Mouse (Mus musculus) kidney, embryonic 16.5 days (tissue): ENCODE measurements around the gene Snrpd3. TPM values are rescaled to one million over a fixed set of nuclear protein-coding genes. Genes with fewer than 3 reads are reported as not detected.

Experiments used
- ATAC-seq: fragments of 200-750 bp; cut with Nextera tagmentation; 2 replicates; pipeline ENCODE4 v1.8.0; 2017; ENCODE audit warnings: moderate TSS enrichment; ENCODE audit not compliant: low FRiP score, low TSS enrichment
- H3K27ac ChIP-seq: fragments of 300-500 bp; sonication (generic); 2 replicates; pipeline ENCODE4 v1.5.1; 2014; ENCODE audit warnings: low read length
- H3K27me3 ChIP-seq: fragments of 300-500 bp; sonication (generic); 2 replicates; pipeline ENCODE4 v1.6.1; 2014; ENCODE audit warnings: low read length, control low read depth, mixed read lengths; ENCODE audit not compliant: insufficient read depth
- H3K36me3 ChIP-seq: fragments of 300-500 bp; sonication (generic); 2 replicates; pipeline ENCODE4 v1.6.1; 2014; ENCODE audit warnings: low read length, control low read depth, mixed read lengths; ENCODE audit not compliant: insufficient read depth
- H3K4me1 ChIP-seq: fragments of 300-500 bp; sonication (generic); 2 replicates; pipeline ENCODE4 v1.6.1; 2014; ENCODE audit warnings: low read length, control low read depth, mixed read lengths; ENCODE audit not compliant: insufficient read depth
- H3K4me2 ChIP-seq: fragments of 300-500 bp; sonication (generic); replicated peaks from 2 replicates; pipeline ENCODE4 v1.6.1; 2014; ENCODE audit warnings: low read depth, low read length
- H3K4me3 ChIP-seq: fragments of 300-500 bp; sonication (generic); 2 replicates; pipeline ENCODE4 v1.5.1; 2014; ENCODE audit warnings: mild to moderate bottlenecking, low read length
- H3K9ac ChIP-seq: fragments of 300-500 bp; sonication (generic); replicated peaks from 2 replicates; pipeline ENCODE4 v1.6.1; 2014; ENCODE audit warnings: low read length
- H3K9me3 ChIP-seq: fragments of 300-500 bp; sonication (generic); 2 replicates; pipeline ENCODE4 v1.6.1; 2016; ENCODE audit warnings: low read length, control low read depth
- WGBS: fragments of 180-500 bp; shearing (Covaris S2); extraction: QIAGEN DNeasy Blood & Tissue Kit; methylation state at CpG from one replicate; pipeline ENCODE4 v1.1.7; 2014; 5-methylcytosine and 5-hydroxymethylcytosine counted together
- polyA plus RNA-seq: library from polyadenylated mRNA; unstranded; fragments of >200 nt; fragmentation: Nextera tagmentation; extraction: Ambion mirVana; gene quantifications from 2 replicates; pipeline ENCODE4 v1.2.1, GENCODE M21; 2015

Gene Snrpd3
- polyA plus RNA-seq, 1 experiment from 2014 or later: 156 TPM

GRCm38 (mm10) chr10:75511897-75512296, 5.5 kb upstream of the Snrpd3 start:
- peaks cover 50% of the 10 kb centered on the region for H3K36me3 ChIP-seq
- no peak for ATAC-seq

DNA sequence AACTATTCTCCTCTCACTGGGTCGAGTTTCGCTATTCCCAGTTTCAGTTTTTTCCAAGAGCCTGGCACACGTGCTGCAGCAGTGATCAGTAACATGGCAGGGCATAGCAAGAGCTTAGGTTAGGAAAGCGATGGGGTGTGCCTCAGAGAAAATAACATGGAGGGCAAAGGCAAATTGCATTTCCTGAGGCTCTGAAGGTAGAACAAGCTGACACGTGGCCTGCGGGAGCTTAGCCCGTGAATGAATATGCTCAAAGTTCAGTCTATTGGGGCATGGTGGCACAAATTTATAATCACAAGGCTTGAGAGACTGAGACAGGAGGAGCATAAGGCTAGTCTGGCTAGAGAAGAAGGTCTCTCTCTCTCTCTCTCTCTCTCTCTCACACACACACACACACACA, 4.6 kb upstream of the Snrpd3 start:
- 78% methylated on average over 7 of the region's 7 CpGs for WGBS

More at GRCm38 (mm10) chr10:75511897-75512296, 5.5 kb upstream of the Snrpd3 start:
- no peak overlapping the region for H3K4me3 ChIP-seq
- H3K27ac ChIP-seq: no peak overlapping the region
- H3K4me1 ChIP-seq: peaks cover 8% of the 10 kb centered on the region
- 95% methylated on average over 7 of the region's 7 CpGs for WGBS
- H3K27me3 ChIP-seq: no peaks in the 10 kb centered on the region
- no peaks in the 10 kb centered on the region for H3K9me3 ChIP-seq
- H3K4me2 ChIP-seq: no peak overlapping the region
- no peak overlapping the region for H3K9ac ChIP-seq

GRCm38 (mm10) chr10:75513306-75514067, 3.9 kb upstream of the Snrpd3 start:
- no peaks in the 10 kb centered on the region for H3K9me3 ChIP-seq
- 0 out of 2 replicates have a peak overlapping the region, but pooled peaks have one; percentile 58 for H3K4me2 ChIP-seq
- WGBS: 90% methylated on average over 8 of the region's 8 CpGs
- peak overlapping the region; percentile 47; the same call in 1 of the 2 replicates for H3K27ac ChIP-seq
- no peaks in the 10 kb centered on the region for H3K27me3 ChIP-seq
- no peak for ATAC-seq
- peaks cover 9% of the 10 kb centered on the region for H3K4me1 ChIP-seq
- no peak overlapping the region for H3K4me3 ChIP-seq
- H3K36me3 ChIP-seq: peaks cover 34% of the 10 kb centered on the region
- no peak overlapping the region for H3K9ac ChIP-seq

More for the DNA sequence above, 4.6 kb upstream of the Snrpd3 start:
- ATAC-seq: no peak
- no peak overlapping the region for H3K9ac ChIP-seq
- peaks cover 8% of the 10 kb centered on the region for H3K4me1 ChIP-seq
- H3K27me3 ChIP-seq: no peaks in the 10 kb centered on the region
- H3K4me3 ChIP-seq: no peak overlapping the region
- no peaks in the 10 kb centered on the region for H3K9me3 ChIP-seq
- peaks cover 41% of the 10 kb centered on the region for H3K36me3 ChIP-seq
- H3K4me2 ChIP-seq: no peak overlapping the region
- peak overlapping the region; percentile 47; the same call in 1 of the 2 replicates for H3K27ac ChIP-seq

DNA sequence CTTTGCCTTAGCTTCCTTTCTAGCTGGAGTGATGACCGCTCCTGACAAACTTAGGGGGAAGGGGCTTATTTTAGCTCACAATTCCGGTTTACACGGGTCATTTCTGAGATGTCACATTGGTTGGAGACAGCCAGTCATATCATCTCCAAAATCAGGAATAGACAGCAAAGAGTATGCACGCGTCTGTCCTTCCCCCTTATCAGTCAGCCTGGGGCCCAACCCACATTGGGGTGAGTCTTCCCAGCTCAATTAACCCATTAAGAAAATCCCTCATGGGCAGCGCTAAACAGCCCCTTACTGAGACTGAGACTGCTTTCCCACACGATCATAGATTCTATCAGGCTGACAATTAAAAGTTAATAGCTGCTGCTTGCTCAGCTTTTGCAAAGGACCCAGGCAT, 3.0 kb upstream of the Snrpd3 start:
- H3K36me3 ChIP-seq: peaks cover 27% of the 10 kb centered on the region
- no peaks in the 10 kb centered on the region for H3K9me3 ChIP-seq
- no peaks in the 10 kb centered on the region for H3K27me3 ChIP-seq
- no peak overlapping the region for H3K4me3 ChIP-seq
- 0 out of 2 replicates have a peak overlapping the region, but pooled peaks have one; percentile 47 for H3K27ac ChIP-seq
- ATAC-seq: no peak
- WGBS: 69% methylated on average over 7 of the region's 7 CpGs
- H3K9ac ChIP-seq: 0 out of 2 replicates have a peak overlapping the region, but pooled peaks have one; percentile 13
- H3K4me1 ChIP-seq: peaks cover 17% of the 10 kb centered on the region
- H3K4me2 ChIP-seq: peak overlapping the region; percentile 58; the same call in 1 of the 2 replicates

DNA sequence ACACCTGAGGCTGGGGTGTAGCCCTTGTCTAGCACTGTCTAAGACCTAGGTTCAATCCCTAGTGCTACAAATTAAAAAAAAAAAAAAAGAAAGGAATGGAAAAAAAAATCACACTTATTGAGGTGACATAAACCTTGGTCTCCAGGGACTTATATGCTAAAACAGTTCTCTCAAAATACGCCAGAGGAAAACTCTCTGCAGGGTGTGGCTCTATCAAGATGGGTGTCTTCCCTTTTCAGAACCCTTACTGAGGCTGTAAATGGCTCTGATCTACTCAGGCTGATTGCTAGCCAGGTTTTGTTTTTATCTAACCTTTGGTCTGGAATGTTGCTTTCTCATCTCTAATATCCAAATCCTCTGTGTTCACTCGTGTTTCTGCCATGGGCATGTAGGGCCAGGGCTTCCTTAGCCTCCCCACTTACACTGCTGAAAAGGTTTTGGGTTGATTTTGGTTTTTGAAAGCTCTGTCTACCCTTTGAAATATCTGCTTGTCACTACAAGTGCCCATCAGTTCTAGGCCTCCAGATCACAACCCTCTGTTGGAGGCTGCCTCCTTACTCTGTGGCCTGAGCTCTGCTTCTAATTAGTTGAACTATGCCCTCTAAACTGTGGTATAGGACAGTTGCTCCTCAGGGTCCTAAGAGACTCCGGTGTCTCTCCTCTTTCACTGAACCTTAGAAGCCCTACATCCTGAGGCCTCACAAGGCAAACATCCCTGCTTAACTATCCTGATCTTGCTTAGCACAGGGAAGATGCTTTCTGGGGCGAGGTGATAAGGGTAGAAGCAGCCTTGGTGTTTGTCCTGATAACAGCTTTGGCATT, 1.9 kb upstream of the Snrpd3 start:
- WGBS: 75% methylated on average over 4 of the region's 4 CpGs
- peaks cover 17% of the 10 kb centered on the region for H3K4me1 ChIP-seq
- H3K27me3 ChIP-seq: no peaks in the 10 kb centered on the region
- H3K4me3 ChIP-seq: peak overlapping the region; percentile 85
- no peak for ATAC-seq
- H3K9me3 ChIP-seq: no peaks in the 10 kb centered on the region
- H3K9ac ChIP-seq: peak overlapping the region; percentile 88
- H3K27ac ChIP-seq: peak overlapping the region; percentile 69
- H3K4me2 ChIP-seq: peak overlapping the region; percentile 58
- H3K36me3 ChIP-seq: peaks cover 26% of the 10 kb centered on the region

DNA sequence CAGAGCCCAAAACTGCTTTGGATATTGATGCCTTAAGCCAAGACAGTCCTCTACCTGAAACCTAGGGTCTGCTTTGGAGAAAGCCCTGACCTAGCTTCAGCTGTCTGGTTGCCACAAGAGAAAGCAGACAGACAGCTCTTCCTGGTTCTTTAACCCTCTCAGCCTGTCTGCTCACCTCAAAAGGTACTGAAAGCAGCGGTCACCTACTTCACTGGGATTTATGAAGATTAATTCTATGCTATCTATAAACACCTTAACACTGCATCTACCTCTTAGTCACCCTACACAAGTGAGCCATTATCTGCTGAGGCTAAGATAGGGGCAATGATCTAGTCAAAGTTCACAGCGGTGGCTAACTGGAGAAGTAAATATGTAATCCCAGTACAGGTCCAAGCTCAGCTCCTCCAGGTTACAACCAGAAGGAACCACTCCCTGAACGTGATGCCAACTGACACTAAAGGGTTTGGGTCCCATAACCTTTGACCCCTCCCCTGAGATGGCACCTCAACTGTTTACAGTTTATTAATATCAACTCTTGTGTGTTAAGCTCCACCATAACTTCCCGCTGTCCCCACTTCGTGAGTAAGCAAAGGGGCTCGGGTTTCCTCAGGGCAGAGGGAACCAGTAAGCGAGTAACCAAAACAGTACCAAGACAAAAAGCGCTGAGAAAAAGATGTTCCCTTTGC, 1.2 kb upstream of the Snrpd3 start:
- H3K4me2 ChIP-seq: peak overlapping the region; percentile 58
- peak overlapping the region; percentile 85 for H3K4me3 ChIP-seq
- WGBS: 22% methylated on average over 8 of the region's 8 CpGs
- peak overlapping the region; percentile 94 for H3K27ac ChIP-seq
- H3K9me3 ChIP-seq: no peaks in the 10 kb centered on the region
- peak; percentile 25 for ATAC-seq
- H3K4me1 ChIP-seq: peaks cover 22% of the 10 kb centered on the region
- H3K27me3 ChIP-seq: no peaks in the 10 kb centered on the region
- H3K9ac ChIP-seq: peak overlapping the region; percentile 88
- H3K36me3 ChIP-seq: peaks cover 27% of the 10 kb centered on the region

GRCm38 (mm10) chr10:75516724-75517072, 653 bp upstream of the Snrpd3 start:
- no peaks in the 10 kb centered on the region for H3K27me3 ChIP-seq
- under 1% methylated on average over 12 of the region's 12 CpGs for WGBS
- H3K4me3 ChIP-seq: peak overlapping the region; percentile 85

GRCm38 (mm10) chr10:75517758-75518143, 400 bp downstream of the Snrpd3 start, which contains the start of gene Gucd1:
Gucd1 (minus strand) TSS chr10:75517972.
- under 1% methylated on average over 20 of the region's 20 CpGs for WGBS
- H3K4me2 ChIP-seq: peak within 1 kb of the TSS; percentile 91
- H3K9me3 ChIP-seq: no peaks in the 10 kb centered on the region
- peak within 1 kb of the TSS; percentile 85 for H3K4me3 ChIP-seq
- H3K36me3 ChIP-seq: peaks cover 28% of the 10 kb centered on the region
- H3K27me3 ChIP-seq: no peaks in the 10 kb centered on the region
- peak; percentile 91 for ATAC-seq
- peak within 1 kb of the TSS; percentile 88 for H3K9ac ChIP-seq
- H3K4me1 ChIP-seq: peaks cover 23% of the 10 kb centered on the region
- peak within 1 kb of the TSS; percentile 97 for H3K27ac ChIP-seq

More at GRCm38 (mm10) chr10:75516724-75517072, 653 bp upstream of the Snrpd3 start:
- H3K36me3 ChIP-seq: peaks cover 26% of the 10 kb centered on the region
- H3K27ac ChIP-seq: peak overlapping the region; percentile 94
- H3K9ac ChIP-seq: peak overlapping the region; percentile 88
- H3K4me2 ChIP-seq: peak overlapping the region; percentile 58
- H3K4me1 ChIP-seq: peaks cover 23% of the 10 kb centered on the region
- no peak for ATAC-seq
- H3K9me3 ChIP-seq: no peaks in the 10 kb centered on the region

DNA sequence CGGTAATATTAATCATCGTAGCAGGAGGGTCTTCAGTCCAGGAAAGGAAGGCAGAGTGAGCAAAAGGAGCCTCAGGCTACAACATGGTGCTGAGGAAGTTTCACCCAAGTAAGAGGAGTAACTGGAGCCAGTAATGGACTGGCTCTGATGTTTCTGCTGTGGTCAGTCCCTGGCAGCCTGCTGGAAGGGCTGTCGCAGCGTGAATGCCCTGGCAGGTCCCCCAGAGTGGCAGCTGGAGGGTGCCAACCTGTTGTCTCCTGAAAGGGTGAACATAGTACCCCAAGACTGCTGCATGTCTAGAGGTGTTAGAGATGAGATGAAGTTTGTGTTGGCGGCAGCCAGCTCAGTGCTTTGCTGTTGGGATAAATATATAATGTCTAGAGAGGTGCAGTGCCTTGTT, 3.2 kb downstream of the Snrpd3 start:
- peaks cover 23% of the 10 kb centered on the region for H3K4me1 ChIP-seq
- H3K4me3 ChIP-seq: no peak overlapping the region
- no peak for ATAC-seq
- no peak overlapping the region for H3K9ac ChIP-seq
- WGBS: 96% methylated on average over 5 of the region's 5 CpGs
- no peaks in the 10 kb centered on the region for H3K27me3 ChIP-seq
- no peaks in the 10 kb centered on the region for H3K9me3 ChIP-seq
- H3K36me3 ChIP-seq: peaks cover 45% of the 10 kb centered on the region
- no peak overlapping the region for H3K27ac ChIP-seq
- H3K4me2 ChIP-seq: no peak overlapping the region
